Mouse (Mus musculus): ENCODE data around the gene Phrf1.

- TF ChIP-seq CTCF (conservative IDR thresholded peaks at IDR 0.05; ENCODE audit: low read length) (no peak), POU5F1 (IDR thresholded peaks at IDR 0.05; ENCODE audit: borderline replicate concordance, low read length) (no peak)
Observed at GRCm38 (mm10) chr7:141301386-141301785, 72.8 kb downstream of the Phrf1 start.

Measured in E14TG2a.4 (cell line).